Comparison of ENCODE assay signal across 8 mouse cellular contexts in genomic region chr11:69980196-69981140, GRCm38 (mm10). TPM values are rescaled to one million over a fixed set of nuclear protein-coding genes. Genes with fewer than 3 reads are reported as not detected.
DNase-seq lines count a peak whose midpoint lies in the region; ATAC-seq and TF ChIP-seq lines count a peak whose summit lies in the region.

No protein-coding gene starts in this region.

- DNase-seq in 3T3-L1 (ENCODE audit: low read depth, low spot score): peak; percentile 99
- DNase-seq in adrenal gland, postnatal 4 days (ENCODE audit: low spot score in 2 of 2): peak; percentile 93 to 96
- DNase-seq in embryonic facial prominence, embryonic 14.5 days (ENCODE audit: low spot score): peak; percentile 99
- DNase-seq in heart, adult 2 months: peak; percentile 97 to 99
- DNase-seq in kidney, adult 8-10 months: peak; percentile 98 to 100
- peak; percentile 95 to 96 for DNase-seq in spleen, postnatal 10 days (ENCODE audit: low spot score in 2 of 2)

- TF ChIP-seq EP300 in heart, adult 2 months (IDR thresholded peaks at IDR 0.05; ENCODE audit: insufficient read depth, low read depth, low read length): peak; percentile 56; the same call in 1 of the 2 replicates

- H3K4me2 ChIP-seq in embryonic facial prominence, embryonic 14.5 days (ENCODE audit: low read depth, low read length): peak overlapping the region; percentile 60
- peak overlapping the region; percentile 92 for H3K4me2 ChIP-seq in limb, embryonic 13.5 days (replicated peaks)
- H3K4me2 ChIP-seq in midbrain, embryonic 16.5 days (ENCODE audit: low read length): peak overlapping the region; percentile 92

- peak overlapping the region; percentile 98 for H3K9ac ChIP-seq in embryonic facial prominence, embryonic 14.5 days (ENCODE audit: low read depth, low read length)
- H3K9ac ChIP-seq in heart, adult 2 months (ENCODE audit: low read depth, low read length): peak overlapping the region; percentile 91
- H3K9ac ChIP-seq in limb, embryonic 13.5 days: peak overlapping the region; percentile 100
- peak overlapping the region; percentile 99 for H3K9ac ChIP-seq in midbrain, embryonic 16.5 days (ENCODE audit: low read depth, low read length)

- H3K4me3 ChIP-seq in embryonic facial prominence, embryonic 14.5 days (ENCODE audit: low read depth, low read length): peak overlapping the region; percentile 99
- H3K4me3 ChIP-seq in heart, adult 2 months: peak overlapping the region; percentile 85
- peak overlapping the region; percentile 99 for H3K4me3 ChIP-seq in limb, embryonic 13.5 days
- H3K4me3 ChIP-seq in midbrain, embryonic 16.5 days (ENCODE audit: low read depth, low read length): peak overlapping the region; percentile 98

- WGBS in embryonic facial prominence, embryonic 14.5 days: 0% methylated on average over 30 of the region's 60 CpGs
- WGBS in heart, adult 2 months: under 1% methylated on average over 41 of the region's 60 CpGs
- under 1% methylated on average over 49 of the region's 60 CpGs for WGBS in limb, embryonic 13.5 days
- WGBS in midbrain, embryonic 16.5 days: under 1% methylated on average over 43 of the region's 60 CpGs

- intact Hi-C loops in heart, adult 2 months (cut with DNase I): loop anchor here (2.0 kb wide), 1 partner anchor 14 kb away; the partner anchor contains the start of gene Phf23

- H3K27me3 ChIP-seq in embryonic facial prominence, embryonic 14.5 days (replicated peaks; ENCODE audit: control insufficient read depth, insufficient read depth, low read length): no peaks in the 10 kb centered on the region
- H3K27me3 ChIP-seq in heart, adult 2 months (ENCODE audit: control insufficient read depth, insufficient read depth, low read length): no peaks in the 10 kb centered on the region
- no peaks in the 10 kb centered on the region for H3K27me3 ChIP-seq in limb, embryonic 13.5 days
- no peaks in the 10 kb centered on the region for H3K27me3 ChIP-seq in midbrain, embryonic 16.5 days (ENCODE audit: control insufficient read depth, insufficient read depth, low read depth, low read length)

- H3K4me1 ChIP-seq in embryonic facial prominence, embryonic 14.5 days (ENCODE audit: control insufficient read depth, insufficient read depth, low read length): peaks cover 17% of the 10 kb centered on the region
- peaks cover 5% of the 10 kb centered on the region for H3K4me1 ChIP-seq in heart, adult 2 months (ENCODE audit: control insufficient read depth, insufficient read depth, low read length)
- peaks cover 30% of the 10 kb centered on the region for H3K4me1 ChIP-seq in limb, embryonic 13.5 days
- H3K4me1 ChIP-seq in midbrain, embryonic 16.5 days (ENCODE audit: control insufficient read depth, insufficient read depth, low read length): peaks cover 26% of the 10 kb centered on the region

- ATAC-seq in embryonic facial prominence, embryonic 14.5 days (ENCODE audit: low read depth): peak; percentile 95
- ATAC-seq in limb, embryonic 13.5 days (ENCODE audit: low FRiP score, low read depth): peak; percentile 94
- ATAC-seq in midbrain, embryonic 16.5 days: peak; percentile 92

- H3K9me3 ChIP-seq in embryonic facial prominence, embryonic 14.5 days (ENCODE audit: control insufficient read depth, low read length): no peaks in the 10 kb centered on the region
- no peaks in the 10 kb centered on the region for H3K9me3 ChIP-seq in limb, embryonic 13.5 days
- no peaks in the 10 kb centered on the region for H3K9me3 ChIP-seq in midbrain, embryonic 16.5 days (replicated peaks; ENCODE audit: control insufficient read depth, low read length, poor library complexity, severe bottlenecking)

- H3K36me3 ChIP-seq in embryonic facial prominence, embryonic 14.5 days (ENCODE audit: control insufficient read depth, insufficient read depth, low read length): peaks cover 50% of the 10 kb centered on the region
- peaks cover 3% of the 10 kb centered on the region for H3K36me3 ChIP-seq in heart, adult 2 months (ENCODE audit: control insufficient read depth, insufficient read depth, low read length)
- peaks cover 52% of the 10 kb centered on the region for H3K36me3 ChIP-seq in limb, embryonic 13.5 days
- peaks cover 18% of the 10 kb centered on the region for H3K36me3 ChIP-seq in midbrain, embryonic 16.5 days (ENCODE audit: control insufficient read depth, insufficient read depth, low read length)

- H3K79me2 ChIP-seq in heart, adult 2 months (replicated peaks; ENCODE audit: control insufficient read depth, insufficient read depth, low read length): 0 out of 2 replicates have a peak, but pooled peaks cover 1% of the 10 kb centered on the region

- no peak for TF ChIP-seq CTCF in heart, adult 2 months (IDR thresholded peaks at IDR 0.05)

- H3K27ac ChIP-seq in embryonic facial prominence, embryonic 14.5 days (replicated peaks; ENCODE audit: low read depth, low read length): peak overlapping the region; percentile 99
- H3K27ac ChIP-seq in heart, adult 2 months: peak overlapping the region; percentile 90
- peak overlapping the region; percentile 98 for H3K27ac ChIP-seq in limb, embryonic 13.5 days
- H3K27ac ChIP-seq in midbrain, embryonic 16.5 days (ENCODE audit: low read length): peak overlapping the region; percentile 98

- TF ChIP-seq POLR2A in heart, adult 2 months (IDR thresholded peaks at IDR 0.05; ENCODE audit: insufficient read depth, low read depth, low read length): peak; percentile 88

RNA-seq across cellular contexts. Expression of gene Ctdnep1, which starts 0.5 kb away (rescaled TPM):
- 100 to 1,000 TPM; 119 to 130 TPM for total RNA-seq in adrenal gland, postnatal 4 days (2021)
- 37.4 and 39.2 TPM in 2 replicates for polyA plus RNA-seq in embryonic facial prominence, embryonic 14.5 days (2014; fragmentation: Nextera tagmentation; extraction: Ambion mirVana)
- total RNA-seq in heart, adult 2 months (2021): 100 to 1,000 TPM; 143 to 144 TPM
- 138 and 190 TPM in 2 replicates for polyA plus RNA-seq in heart, adult 2 months (2012; rRNA removed)
- polyA plus RNA-seq in limb, embryonic 13.5 days (2015; fragmentation: Nextera tagmentation; extraction: Ambion mirVana): 30.8 and 31.2 TPM in 2 replicates
- 23.0 and 24.4 TPM in 2 replicates for polyA plus RNA-seq in midbrain, embryonic 16.5 days (2015; fragmentation: Nextera tagmentation; extraction: Ambion mirVana)

RNA-seq across cellular contexts. Expression of gene Elp5, which starts 1.8 kb away (rescaled TPM):
- total RNA-seq in adrenal gland, postnatal 4 days (2021): 10 to 100 TPM; 65.5 to 70.9 TPM
- polyA plus RNA-seq in embryonic facial prominence, embryonic 14.5 days (2014; fragmentation: Nextera tagmentation; extraction: Ambion mirVana): 109 and 116 TPM in 2 replicates
- total RNA-seq in heart, adult 2 months (2021): 10 to 100 TPM; 39.0 to 42.2 TPM
- 61.6 and 78.5 TPM in 2 replicates for polyA plus RNA-seq in heart, adult 2 months (2012; rRNA removed)
- polyA plus RNA-seq in limb, embryonic 13.5 days (2015; fragmentation: Nextera tagmentation; extraction: Ambion mirVana): 126 and 134 TPM in 2 replicates
- polyA plus RNA-seq in midbrain, embryonic 16.5 days (2015; fragmentation: Nextera tagmentation; extraction: Ambion mirVana): 162 and 173 TPM in 2 replicates

RNA-seq across cellular contexts. Expression of gene Gabarap, which starts 10.5 kb away (rescaled TPM):
- 100 to 1,000 TPM; 294 to 311 TPM for total RNA-seq in adrenal gland, postnatal 4 days (2021)
- 577 and 590 TPM in 2 replicates for polyA plus RNA-seq in embryonic facial prominence, embryonic 14.5 days (2014; fragmentation: Nextera tagmentation; extraction: Ambion mirVana)
- total RNA-seq in heart, adult 2 months (2021): 100 to 1,000 TPM; 284 to 340 TPM
- polyA plus RNA-seq in heart, adult 2 months (2012; rRNA removed): 469 and 750 TPM in 2 replicates
- 499 and 506 TPM in 2 replicates for polyA plus RNA-seq in limb, embryonic 13.5 days (2015; fragmentation: Nextera tagmentation; extraction: Ambion mirVana)
- 527 and 528 TPM in 2 replicates for polyA plus RNA-seq in midbrain, embryonic 16.5 days (2015; fragmentation: Nextera tagmentation; extraction: Ambion mirVana)

RNA-seq across cellular contexts. Expression of gene Phf23, which starts 15.1 kb away (rescaled TPM):
- 10 to 100 TPM; 51.4 to 53.4 TPM for total RNA-seq in adrenal gland, postnatal 4 days (2021)
- polyA plus RNA-seq in embryonic facial prominence, embryonic 14.5 days (2014; fragmentation: Nextera tagmentation; extraction: Ambion mirVana): 47.0 and 49.3 TPM in 2 replicates
- 10 to 100 TPM; 18.1 to 22.8 TPM for total RNA-seq in heart, adult 2 months (2021)
- 11.5 and 17.6 TPM in 2 replicates for polyA plus RNA-seq in heart, adult 2 months (2012; rRNA removed)
- polyA plus RNA-seq in limb, embryonic 13.5 days (2015; fragmentation: Nextera tagmentation; extraction: Ambion mirVana): 95.9 and 101 TPM in 2 replicates
- 51.2 and 58.6 TPM in 2 replicates for polyA plus RNA-seq in midbrain, embryonic 16.5 days (2015; fragmentation: Nextera tagmentation; extraction: Ambion mirVana)

RNA-seq across cellular contexts. Expression of gene Cldn7, which starts 15.9 kb away (rescaled TPM):
- 10 to 100 TPM in 1 of 2 experiments, 1 to 10 TPM in 1; 3.1 to 17.3 TPM for total RNA-seq in adrenal gland, postnatal 4 days (2021)
- polyA plus RNA-seq in embryonic facial prominence, embryonic 14.5 days (2014; fragmentation: Nextera tagmentation; extraction: Ambion mirVana): 22.3 and 23.7 TPM in 2 replicates
- not detected for total RNA-seq in heart, adult 2 months (2021)
- 0.50 and 3.5 TPM in 2 replicates for polyA plus RNA-seq in heart, adult 2 months (2012; rRNA removed)
- 13.4 and 14.4 TPM in 2 replicates for polyA plus RNA-seq in limb, embryonic 13.5 days (2015; fragmentation: Nextera tagmentation; extraction: Ambion mirVana)
- 0.40 and 0.70 TPM in 2 replicates for polyA plus RNA-seq in midbrain, embryonic 16.5 days (2015; fragmentation: Nextera tagmentation; extraction: Ambion mirVana)

Comparison
In these comparisons a context has a peak if more than half of its experiments do, and no peak if none do; other contexts are left out.
1. Peak in every context shown above with its lines: DNase-seq, ATAC-seq, H3K4me3 ChIP-seq and H3K27ac ChIP-seq.